Mouse (Mus musculus): ENCODE results near the gene Clasrp. TPM values are rescaled to one million over a fixed set of nuclear protein-coding genes. Genes with fewer than 3 reads are reported as not detected.

The Clasrp gene
- total and polyA plus RNA-seq, 2 experiments from 2014 or later, result 74.7 to 97.4 TPM

DNA sequence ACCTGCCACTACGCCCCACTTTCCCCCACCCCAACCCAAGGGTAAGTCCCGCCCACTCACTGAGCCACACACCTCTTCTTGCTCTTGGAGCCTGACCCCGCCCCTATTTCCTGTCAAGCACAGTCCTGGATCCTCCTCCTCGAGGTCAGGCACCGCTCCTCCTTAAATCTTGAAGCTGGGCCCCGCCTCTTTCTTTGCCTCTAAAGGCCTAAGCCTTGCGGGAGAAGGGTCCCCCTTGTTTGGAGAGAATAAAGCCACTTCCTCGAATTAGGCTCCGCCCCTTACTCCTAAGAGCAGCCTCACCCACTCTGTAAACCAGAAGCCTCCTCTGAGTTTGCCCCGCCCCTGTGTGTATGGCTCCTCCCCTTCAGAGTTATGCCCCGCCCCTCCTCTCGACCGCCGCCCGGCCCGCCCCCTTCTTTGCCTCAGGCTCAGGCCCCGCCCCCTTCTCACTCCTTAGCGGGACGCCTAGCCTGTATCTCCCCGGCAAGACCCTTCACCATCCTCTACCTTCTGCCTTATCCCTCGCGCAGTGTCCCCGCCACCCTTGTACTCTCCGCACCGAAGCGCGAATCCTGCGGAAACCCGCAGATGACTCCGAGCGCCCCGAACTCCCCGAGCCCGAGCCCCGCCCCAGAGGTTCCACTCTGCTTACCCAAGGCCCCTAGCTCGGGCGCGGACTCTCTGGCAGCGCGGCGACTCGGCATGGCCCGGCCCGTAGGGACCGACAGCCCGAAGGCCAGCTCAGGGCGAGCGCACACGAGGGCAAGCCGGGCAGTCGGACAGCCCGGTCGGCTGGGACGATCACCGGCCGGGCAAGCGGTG is 24.5 kb upstream of the Clasrp start:
- 1% methylated on average over 56 of the region's 57 CpGs for WGBS
- Histone ChIP-seq H3K27ac (ENCODE audit: low read depth, low read length) (no peak overlapping the region; the same call in 1 of the 2 replicates), H3K9ac (replicated peaks; ENCODE audit: low read length, poor library complexity, severe bottlenecking) (peak overlapping the region; percentile 48), H3K36me3 (ENCODE audit: insufficient read depth, low read length) (peaks cover 20% of the 10 kb centered on the region), H3K9me3 (ENCODE audit: low read length) (no peaks in the 10 kb centered on the region), H3K4me3 (ENCODE audit: low read depth, low read length) (peak overlapping the region; percentile 62), H3K27me3 (ENCODE audit: insufficient read depth, low read length) (no peaks in the 10 kb centered on the region), H3K4me2 (ENCODE audit: low read depth, low read length, poor library complexity, severe bottlenecking) (peak overlapping the region; percentile 74), H3K4me1 (ENCODE audit: insufficient read depth, low read length) (no peaks in the 10 kb centered on the region)
- ATAC-seq (ENCODE audit: low FRiP score) (peak; percentile 83), DNase-seq (ENCODE audit: low spot score) (peak; percentile 83)
- no peak for TF ChIP-seq CTCF (IDR thresholded peaks at IDR 0.05)

DNA sequence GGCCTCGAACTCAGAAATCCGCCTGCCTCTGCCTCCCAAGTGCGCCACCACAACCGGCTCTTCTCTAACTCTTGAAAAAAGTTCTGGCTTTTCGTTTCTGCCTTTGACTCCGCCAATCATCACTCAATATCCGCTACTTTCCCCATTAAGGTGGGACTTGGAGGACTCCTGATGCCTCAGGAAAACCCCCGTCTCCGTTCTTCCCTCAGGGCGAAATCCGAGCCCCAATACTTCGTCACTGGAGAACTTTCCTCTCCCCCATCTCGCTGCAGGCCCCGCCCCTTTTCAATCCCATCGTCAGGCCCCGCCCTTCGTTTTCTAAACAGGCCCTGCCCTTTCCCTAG is 23.9 kb upstream of the Clasrp start:
- H3K27me3 ChIP-seq (ENCODE audit: insufficient read depth, low read length), result no peaks in the 10 kb centered on the region
- TF ChIP-seq CTCF (IDR thresholded peaks at IDR 0.05), result no peak
- whole genome bisulfite sequencing, result 15% methylated on average over 17 of the region's 17 CpGs
- ATAC-seq (ENCODE audit: low FRiP score) (no peak), DNase-seq (ENCODE audit: low spot score) (no peak)
- H3K9me3 ChIP-seq (ENCODE audit: low read length), result no peaks in the 10 kb centered on the region
- H3K36me3 ChIP-seq (ENCODE audit: insufficient read depth, low read length), result peaks cover 14% of the 10 kb centered on the region
- H3K4me1 ChIP-seq (ENCODE audit: insufficient read depth, low read length), result no peaks in the 10 kb centered on the region
- peak overlapping the region; percentile 36; the same call in 1 of the 2 replicates for H3K9ac ChIP-seq (replicated peaks; ENCODE audit: low read length, poor library complexity, severe bottlenecking)
- H3K4me2 ChIP-seq (ENCODE audit: low read depth, low read length, poor library complexity, severe bottlenecking), result peak overlapping the region; percentile 74
- H3K4me3 ChIP-seq (ENCODE audit: low read depth, low read length), result peak overlapping the region; percentile 62
- H3K27ac ChIP-seq (ENCODE audit: low read depth, low read length), result no peak overlapping the region; the same call in 1 of the 2 replicates

DNA sequence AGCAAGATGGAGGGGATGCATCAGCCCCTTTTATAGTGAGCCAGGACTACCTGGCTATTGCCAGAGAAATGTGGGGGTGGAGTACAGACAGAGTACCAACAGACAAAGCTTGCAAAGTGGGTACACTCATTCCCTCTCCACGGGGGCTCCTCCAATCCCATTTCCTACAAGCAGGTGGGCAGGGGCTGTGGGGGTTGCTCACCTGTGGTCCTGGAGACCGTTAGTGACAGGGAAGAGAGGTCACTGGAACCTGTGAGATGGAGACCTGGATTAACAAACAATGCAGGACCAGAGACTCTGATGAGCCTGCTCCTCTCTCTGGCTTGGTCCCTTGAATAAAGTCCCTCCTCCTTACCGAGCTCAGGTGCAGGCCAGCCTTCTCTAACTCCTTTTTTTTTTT is 23.4 kb upstream of the Clasrp start:
- Histone ChIP-seq H3K4me2 (ENCODE audit: low read depth, low read length, poor library complexity, severe bottlenecking) (peak overlapping the region; percentile 74), H3K9ac (replicated peaks; ENCODE audit: low read length, poor library complexity, severe bottlenecking) (no peak overlapping the region), H3K36me3 (ENCODE audit: insufficient read depth, low read length) (peaks cover 10% of the 10 kb centered on the region), H3K27ac (ENCODE audit: low read depth, low read length) (no peak overlapping the region), H3K4me1 (ENCODE audit: insufficient read depth, low read length) (no peaks in the 10 kb centered on the region), H3K9me3 (ENCODE audit: low read length) (no peaks in the 10 kb centered on the region), H3K27me3 (ENCODE audit: insufficient read depth, low read length) (no peaks in the 10 kb centered on the region), H3K4me3 (ENCODE audit: low read depth, low read length) (peak overlapping the region; percentile 62; the same call in 1 of the 2 replicates)
- ATAC-seq (ENCODE audit: low FRiP score) (no peak), DNase-seq (ENCODE audit: low spot score) (no peak)
- 53% methylated on average over 3 of the region's 3 CpGs for WGBS
- no peak for TF ChIP-seq CTCF (IDR thresholded peaks at IDR 0.05)

DNA sequence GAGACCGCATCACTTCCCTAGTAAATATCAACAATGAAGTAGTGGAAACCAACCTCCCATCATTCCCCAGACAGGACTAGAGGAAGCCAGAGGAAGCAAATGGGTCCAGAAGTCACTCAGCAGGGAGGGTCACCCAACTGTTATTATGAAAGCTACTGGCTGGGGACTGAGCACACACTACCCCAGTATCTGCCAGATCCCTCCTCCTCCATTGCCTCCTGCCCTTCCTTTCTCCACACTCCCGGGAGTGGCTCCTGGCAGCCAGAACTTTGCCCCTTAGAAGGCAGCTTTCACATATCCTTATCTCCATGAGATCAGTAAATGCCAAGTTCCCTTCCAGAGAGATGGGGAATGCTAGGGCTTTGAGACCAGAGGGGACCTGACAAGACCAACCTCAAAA is 19.1 kb upstream of the Clasrp start:
- no peak overlapping the region for H3K27ac ChIP-seq (ENCODE audit: low read depth, low read length)
- H3K27me3 ChIP-seq (ENCODE audit: insufficient read depth, low read length), result no peaks in the 10 kb centered on the region; the same call in 1 of the 2 replicates
- no peaks in the 10 kb centered on the region for H3K36me3 ChIP-seq (ENCODE audit: insufficient read depth, low read length)
- ATAC-seq (ENCODE audit: low FRiP score) (no peak), DNase-seq (ENCODE audit: low spot score) (no peak)
- 77% methylated on average over 2 of the region's 2 CpGs for WGBS
- H3K4me1 ChIP-seq (ENCODE audit: insufficient read depth, low read length), result no peaks in the 10 kb centered on the region
- H3K9ac ChIP-seq (replicated peaks; ENCODE audit: low read length, poor library complexity, severe bottlenecking), result no peak overlapping the region
- no peak for TF ChIP-seq CTCF (IDR thresholded peaks at IDR 0.05)
- no peak overlapping the region for H3K4me2 ChIP-seq (ENCODE audit: low read depth, low read length, poor library complexity, severe bottlenecking)
- no peaks in the 10 kb centered on the region for H3K9me3 ChIP-seq (ENCODE audit: low read length)
- no peak overlapping the region for H3K4me3 ChIP-seq (ENCODE audit: low read depth, low read length)

DNA sequence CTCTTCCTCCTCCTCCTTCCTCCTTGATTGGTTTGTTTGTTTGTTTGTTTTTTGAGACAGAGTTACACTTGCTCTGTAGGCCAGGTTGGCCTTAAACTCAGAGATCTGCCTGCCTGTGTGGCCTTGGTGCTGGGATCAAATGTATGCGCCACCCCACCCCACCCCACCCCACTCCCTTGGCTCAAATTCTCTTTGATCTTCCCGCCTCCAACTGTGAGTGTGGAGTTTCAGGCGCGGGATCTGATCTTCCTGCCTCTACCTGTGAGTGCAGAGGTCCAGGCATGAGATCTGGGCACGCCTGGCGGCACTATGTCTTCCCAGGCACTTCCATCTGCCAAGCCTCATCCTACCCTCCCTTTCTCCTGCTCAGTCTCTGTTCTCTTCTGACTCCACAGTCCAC is 18.0 kb upstream of the Clasrp start:
- Histone ChIP-seq H3K9ac (replicated peaks; ENCODE audit: low read length, poor library complexity, severe bottlenecking) (no peak overlapping the region), H3K27ac (ENCODE audit: low read depth, low read length) (no peak overlapping the region), H3K36me3 (ENCODE audit: insufficient read depth, low read length) (no peaks in the 10 kb centered on the region), H3K4me1 (ENCODE audit: insufficient read depth, low read length) (no peaks in the 10 kb centered on the region), H3K4me2 (ENCODE audit: low read depth, low read length, poor library complexity, severe bottlenecking) (no peak overlapping the region), H3K9me3 (ENCODE audit: low read length) (no peaks in the 10 kb centered on the region), H3K27me3 (ENCODE audit: insufficient read depth, low read length) (no peaks in the 10 kb centered on the region; the same call in 1 of the 2 replicates), H3K4me3 (ENCODE audit: low read depth, low read length) (no peak overlapping the region)
- TF ChIP-seq CTCF (IDR thresholded peaks at IDR 0.05), result no peak
- no peak for DNase-seq (ENCODE audit: low spot score)
- WGBS, result 44% methylated on average over 6 of the region's 6 CpGs
- ATAC-seq (ENCODE audit: low FRiP score), result no peak

DNA sequence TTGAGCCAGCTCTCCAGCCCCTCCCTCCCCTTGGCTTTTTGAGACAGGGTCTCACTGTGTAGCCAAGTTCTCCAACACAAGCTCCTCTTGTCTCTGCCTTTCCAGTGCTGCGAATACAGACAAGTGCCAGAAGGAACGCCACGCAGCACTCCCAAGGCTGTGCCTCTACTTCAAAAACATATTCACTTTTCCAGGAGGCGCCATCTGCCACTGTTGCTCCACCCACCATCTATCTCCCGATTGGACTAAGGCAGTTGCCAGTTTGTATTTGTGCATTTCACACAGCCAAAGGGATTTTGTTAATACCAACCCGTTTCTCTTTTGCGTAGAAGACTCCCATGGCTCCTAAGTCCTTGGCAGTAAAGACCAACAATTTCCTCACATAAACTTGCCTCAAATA is 16.5 kb upstream of the Clasrp start:
- DNase-seq (ENCODE audit: low spot score) (no peak), ATAC-seq (ENCODE audit: low FRiP score) (no peak)
- Histone ChIP-seq H3K9ac (replicated peaks; ENCODE audit: low read length, poor library complexity, severe bottlenecking) (no peak overlapping the region), H3K4me3 (ENCODE audit: low read depth, low read length) (no peak overlapping the region), H3K4me1 (ENCODE audit: insufficient read depth, low read length) (no peaks in the 10 kb centered on the region), H3K27ac (ENCODE audit: low read depth, low read length) (no peak overlapping the region), H3K9me3 (ENCODE audit: low read length) (no peaks in the 10 kb centered on the region), H3K27me3 (ENCODE audit: insufficient read depth, low read length) (no peaks in the 10 kb centered on the region; the same call in 1 of the 2 replicates), H3K36me3 (ENCODE audit: insufficient read depth, low read length) (no peaks in the 10 kb centered on the region), H3K4me2 (ENCODE audit: low read depth, low read length, poor library complexity, severe bottlenecking) (no peak overlapping the region)
- WGBS, result 85% methylated on average over 7 of the region's 7 CpGs
- TF ChIP-seq CTCF (IDR thresholded peaks at IDR 0.05), result no peak

All from midbrain, postnatal 0 days (tissue).